Mouse (Mus musculus): ENCODE measurements around the gene Pate2.
"Not testable (repeated sequence)": the region's sequence is repeated elsewhere in the genome, so short reads cannot be mapped to it uniquely, and the experiment has no call there.

Gene Pate2

GRCm38 (mm10) chr9:35558257-35559008, 11.7 kb upstream of the Pate2 start, which contains the start of the genes Ddx25 and Pus3:
Ddx25 (minus strand) TSS chr9:35558528.
Pus3 (plus strand) TSS chr9:35558595.
- DNase-seq = peak; percentile 85

DNA sequence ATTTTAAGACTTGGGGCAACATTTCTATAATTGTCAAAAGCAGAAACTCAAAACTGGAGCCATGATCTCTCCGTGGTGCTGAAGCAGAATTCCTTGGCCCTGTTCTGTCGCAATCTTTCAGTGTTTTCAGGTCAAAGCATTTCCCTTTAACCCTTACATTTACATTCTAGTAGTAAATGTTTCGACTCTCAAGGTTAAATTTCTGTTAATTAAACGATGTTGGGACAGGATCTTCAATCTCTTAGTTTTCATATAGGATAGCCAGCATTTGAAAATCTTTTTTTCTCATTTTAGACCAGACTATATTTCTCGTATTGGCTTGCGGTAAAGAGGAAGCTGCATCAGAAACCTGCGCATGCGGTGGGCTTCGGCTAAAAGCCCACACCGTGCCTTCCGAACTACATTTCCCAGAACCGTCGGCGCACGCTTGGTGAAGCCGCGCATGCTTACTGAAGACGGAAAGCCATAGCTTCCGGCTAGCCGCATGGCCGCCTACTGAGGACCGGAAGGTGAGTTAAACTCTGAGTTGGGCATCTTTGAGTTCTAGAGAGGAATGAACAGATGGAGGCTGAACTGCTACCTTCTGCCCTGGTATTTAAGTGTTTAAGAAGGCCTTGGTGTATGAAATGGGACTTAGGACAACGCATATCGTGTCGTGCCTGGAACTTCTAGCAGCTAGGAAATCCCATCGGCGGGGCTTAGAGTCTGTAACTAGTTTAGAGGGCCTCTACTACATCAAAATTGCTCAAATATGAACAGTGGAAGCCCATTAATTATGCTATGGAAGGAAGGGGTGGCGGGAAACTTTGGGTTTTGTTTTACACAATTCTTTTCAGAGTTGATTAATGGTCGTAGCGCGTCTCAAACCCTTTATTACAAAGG, 10.8 kb upstream of the Pate2 start:
- peak; percentile 98 for DNase-seq

- DNase-seq = no peak
Measured at GRCm38 (mm10) chr9:35561076-35561475, 9.0 kb upstream of the Pate2 start.

- DNase-seq = no peak
Measured at GRCm38 (mm10) chr9:35561583-35561982, 8.5 kb upstream of the Pate2 start.

DNA sequence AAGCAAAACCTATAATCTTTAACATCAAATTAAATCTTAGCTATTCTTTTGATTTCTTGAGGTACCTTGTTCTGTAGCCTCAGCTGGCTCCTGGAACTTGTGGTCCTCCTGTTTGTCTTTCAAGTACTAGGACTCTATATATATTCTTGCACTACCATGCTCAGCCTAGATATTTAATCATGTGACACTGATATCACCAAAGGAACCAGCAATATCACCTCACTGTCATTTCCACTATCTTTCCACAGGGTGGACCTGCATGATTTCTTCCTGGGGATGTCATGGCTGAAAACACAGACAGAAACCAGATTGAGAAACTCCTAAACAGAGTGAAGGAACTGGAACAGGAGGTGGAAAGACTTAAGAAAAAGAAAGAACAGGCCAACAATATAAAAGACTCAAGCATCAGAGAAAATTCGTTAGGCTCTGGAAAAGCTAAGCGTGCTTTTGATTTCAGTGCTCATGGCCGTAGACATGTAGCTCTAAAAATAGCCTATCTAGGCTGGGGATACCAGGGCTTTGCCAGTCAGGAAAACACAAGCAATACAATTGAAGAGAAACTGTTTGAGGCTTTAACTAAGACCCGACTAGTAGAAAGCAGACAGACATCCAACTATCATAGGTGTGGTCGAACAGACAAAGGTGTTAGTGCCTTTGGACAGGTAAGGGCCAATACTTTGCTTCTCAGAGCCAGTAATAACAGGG, 5.4 kb upstream of the Pate2 start:
- no peak for DNase-seq

- DNase-seq = no peak
Measured at GRCm38 (mm10) chr9:35567995-35568394, 2.1 kb upstream of the Pate2 start.

DNA sequence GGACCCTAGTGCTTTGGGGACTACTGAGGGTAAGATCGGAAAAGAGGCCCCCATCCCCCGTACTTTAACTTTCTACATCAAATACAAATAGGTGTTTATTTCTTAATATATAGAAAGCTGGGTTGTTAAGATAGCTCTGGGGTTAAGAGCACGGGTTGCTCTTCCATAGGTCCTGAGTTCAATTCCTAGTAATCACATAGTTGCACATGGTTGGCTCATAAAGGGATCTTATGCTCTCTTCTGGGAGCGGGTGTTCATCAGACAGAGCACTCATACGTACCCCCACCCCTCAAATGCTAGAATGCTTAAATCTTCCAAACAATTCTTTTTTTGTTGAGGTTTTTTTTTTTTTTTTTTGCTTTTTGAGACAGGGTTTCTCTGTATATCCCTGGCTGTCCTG, 579 bp downstream of the Pate2 start:
- DNase-seq = no peak

GRCm38 (mm10) chr9:35574416-35574815, 4.3 kb downstream of the Pate2 start:
- peak; percentile 39 for DNase-seq

GRCm38 (mm10) chr9:35587674-35588073, 17.6 kb downstream of the Pate2 start:
- DNase-seq = no peak

GRCm38 (mm10) chr9:35592903-35593302, 22.8 kb downstream of the Pate2 start:
- peak; percentile 45 for DNase-seq

- no peak for DNase-seq
Measured at GRCm38 (mm10) chr9:35607647-35608405, 37.7 kb downstream of the Pate2 start.

DNA sequence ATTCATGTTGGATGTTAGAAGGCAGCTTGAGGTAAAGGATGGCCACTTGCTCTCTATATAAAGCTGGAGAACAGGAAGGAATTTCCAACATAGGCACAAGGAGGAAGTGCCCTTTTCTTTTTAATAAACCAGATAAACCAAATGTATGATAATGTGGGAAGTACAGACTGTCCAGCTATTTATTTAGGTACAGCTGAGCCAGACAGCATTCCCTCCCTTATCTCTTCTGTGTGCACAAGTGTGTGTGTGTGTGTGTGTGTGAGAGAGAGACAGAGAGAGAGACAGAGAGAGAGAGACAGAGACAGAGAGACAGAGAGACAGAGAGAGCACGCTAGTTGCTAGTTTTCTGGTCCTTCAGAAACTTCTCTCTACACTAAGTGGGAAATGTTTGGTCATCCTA, 41.8 kb downstream of the Pate2 start, which contains the start of gene Pate4:
Gene Pate4, minus strand, starts transcription at position 101 of the 400 bp plus-strand sequence.
- no peak for DNase-seq

DNA sequence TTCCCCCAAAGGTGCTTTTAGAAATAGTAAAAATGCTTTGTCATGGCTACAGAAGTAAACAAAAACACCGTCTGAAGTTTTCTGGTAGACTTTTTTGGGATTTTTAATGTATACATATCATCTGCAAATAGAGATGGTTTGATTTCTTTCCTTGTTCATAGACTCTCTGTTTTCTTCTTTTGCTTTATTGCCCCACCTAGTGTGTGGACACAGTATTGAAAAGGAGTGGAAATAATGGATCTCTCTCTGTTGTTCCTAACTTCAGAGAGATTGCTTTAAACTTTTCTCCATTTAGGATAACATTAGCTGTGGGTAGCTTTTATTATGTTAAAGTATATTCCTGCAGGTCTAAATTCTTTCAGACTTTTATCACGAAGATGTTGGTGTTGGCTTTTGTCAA, 43.9 kb downstream of the Pate2 start:
- no peak for DNase-seq

DNA sequence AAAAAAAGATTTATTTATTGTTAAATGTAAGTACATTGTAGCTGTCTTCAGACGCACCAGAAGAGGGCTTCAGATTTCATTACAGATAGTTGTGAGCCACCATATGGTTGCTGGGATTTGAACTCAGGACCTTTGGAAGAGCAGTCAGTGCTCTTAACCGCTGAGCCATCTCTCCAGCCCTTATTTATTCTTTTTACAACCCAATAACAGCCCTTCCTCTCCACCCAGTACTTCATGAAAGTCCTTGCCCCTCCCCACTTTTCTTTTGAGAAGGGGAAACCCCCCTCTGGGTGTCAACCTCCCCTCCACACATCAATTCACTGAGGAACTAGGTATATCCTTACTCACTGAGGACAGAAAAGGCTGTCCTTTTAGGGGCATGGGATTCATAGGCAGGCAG, 46.7 kb downstream of the Pate2 start:
- not testable (repeated sequence) for DNase-seq

DNA sequence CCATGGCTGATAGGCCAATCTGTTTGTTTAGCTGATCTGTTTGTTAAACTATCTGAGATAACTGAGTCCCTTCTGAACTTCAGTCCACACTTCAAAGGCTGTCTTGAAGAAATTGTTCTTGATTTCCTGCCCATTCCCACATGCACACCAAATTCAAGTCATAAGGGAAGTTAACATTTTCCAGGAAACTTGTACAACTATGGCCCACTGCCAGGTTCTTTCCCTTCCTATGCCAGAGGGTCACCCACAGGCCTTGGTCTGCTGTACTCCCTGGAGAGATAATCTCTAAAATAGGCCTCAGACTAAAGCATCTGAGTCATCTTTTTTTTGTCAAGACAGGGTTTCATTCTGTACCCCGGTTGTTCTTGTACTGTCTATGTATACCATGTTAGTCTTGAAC, 62.9 kb downstream of the Pate2 start:
- no peak for DNase-seq

DNA sequence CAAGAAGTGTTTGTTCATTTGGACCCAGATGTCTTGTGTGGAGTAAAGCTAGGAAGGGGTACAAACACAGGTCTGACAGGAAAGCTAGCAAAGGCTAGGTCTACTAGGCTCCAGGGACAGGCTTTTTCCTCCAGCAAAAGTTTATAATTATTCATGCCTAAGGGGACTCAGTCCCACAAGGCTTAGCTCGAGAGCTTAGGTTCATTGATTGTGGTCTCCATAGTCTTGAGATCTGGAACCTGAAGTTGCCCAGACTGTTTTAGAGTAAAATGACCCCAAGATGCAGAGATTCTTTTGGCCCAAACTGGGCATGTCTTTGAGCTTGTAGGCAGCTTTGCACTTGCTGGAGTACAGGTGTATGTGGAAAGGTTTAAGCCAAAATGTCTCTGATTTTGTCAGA, 78.0 kb downstream of the Pate2 start, which contains the start of gene Pate3:
Gene Pate3, minus strand, starts transcription at position 101 of the 400 bp plus-strand sequence.
- no peak for DNase-seq

DNA sequence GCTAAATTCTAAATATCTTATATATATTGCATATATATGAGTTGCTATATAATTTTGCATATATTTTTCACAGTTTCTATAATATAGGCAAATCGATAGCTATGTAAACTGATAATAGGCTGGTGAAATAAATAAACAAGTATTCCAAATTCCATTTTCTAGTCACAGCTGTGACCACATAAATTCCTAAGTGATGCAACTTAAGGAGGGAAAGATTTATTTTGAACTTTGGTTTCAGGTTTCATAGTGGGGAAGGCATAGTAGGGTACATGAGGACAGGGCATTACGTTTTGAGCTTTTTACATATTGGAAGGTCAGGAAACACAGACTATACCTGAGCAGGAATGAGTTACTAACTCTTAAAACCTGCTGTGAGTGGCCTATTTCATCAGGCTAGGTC, 103.5 kb downstream of the Pate2 start:
- no peak for DNase-seq

GRCm38 (mm10) chr9:35687013-35687412, 116.9 kb downstream of the Pate2 start, which contains the start of gene Pate1:
Pate1 (minus strand) TSS chr9:35687390.
- DNase-seq = peak; percentile 1

GRCm38 (mm10) chr9:35691924-35692323, 121.8 kb downstream of the Pate2 start:
- no peak for DNase-seq

- peak; percentile 0 for DNase-seq
Measured at GRCm38 (mm10) chr9:35707265-35707664, 137.2 kb downstream of the Pate2 start.

All from embryo, embryonic 11 days (tissue).